Mouse (Mus musculus): ENCODE data around the gene Fam53b. TPM values are rescaled to one million over a fixed set of nuclear protein-coding genes. Genes with fewer than 3 reads are reported as not detected.

Gene Fam53b
- polyA plus RNA-seq, 1 experiment from 2014 or later, result 31.2 TPM

- H3K4me2 ChIP-seq (replicated peaks; ENCODE audit: low read depth, low read length), result no peak overlapping the region
- 68% methylated on average over 6 of the region's 6 CpGs for WGBS
- H3K4me3 ChIP-seq (ENCODE audit: low read depth, low read length), result no peak overlapping the region
- no peaks in the 10 kb centered on the region for H3K9me3 ChIP-seq (ENCODE audit: low read length)
- H3K27me3 ChIP-seq (replicated peaks; ENCODE audit: insufficient read depth, low read length), result no peaks in the 10 kb centered on the region
- no peaks in the 10 kb centered on the region for H3K36me3 ChIP-seq (ENCODE audit: insufficient read depth, low read length)
- ATAC-seq, result no peak
- TF ChIP-seq CTCF (IDR thresholded peaks at IDR 0.05), result no peak
- no peak for TF ChIP-seq EP300 (IDR thresholded peaks at IDR 0.05)
- H3K4me1 ChIP-seq (ENCODE audit: insufficient read depth, low read depth, low read length), result no peaks in the 10 kb centered on the region
- H3K9ac ChIP-seq (replicated peaks; ENCODE audit: low read depth), result no peak overlapping the region
- no peak for DNase-seq (ENCODE audit: low spot score)
- no peak overlapping the region for H3K27ac ChIP-seq (ENCODE audit: low read length)
Measured at GRCm38 (mm10) chr7:132679549-132679948, 134.1 kb downstream of the Fam53b start.

GRCm38 (mm10) chr7:132679117-132679516 is 134.6 kb downstream of the Fam53b start:
- no peak for ATAC-seq
- Histone ChIP-seq H3K36me3 (ENCODE audit: insufficient read depth, low read length) (no peaks in the 10 kb centered on the region), H3K27ac (ENCODE audit: low read length) (no peak overlapping the region), H3K27me3 (replicated peaks; ENCODE audit: insufficient read depth, low read length) (no peaks in the 10 kb centered on the region), H3K4me3 (ENCODE audit: low read depth, low read length) (no peak overlapping the region), H3K9ac (replicated peaks; ENCODE audit: low read depth) (no peak overlapping the region), H3K4me1 (ENCODE audit: insufficient read depth, low read depth, low read length) (0 out of 2 replicates have a peak, but pooled peaks cover 3% of the 10 kb centered on the region), H3K9me3 (ENCODE audit: low read length) (no peaks in the 10 kb centered on the region), H3K4me2 (replicated peaks; ENCODE audit: low read depth, low read length) (no peak overlapping the region)
- 58% methylated on average over 4 of the region's 4 CpGs for WGBS
- DNase-seq (ENCODE audit: low spot score), result no peak
- no peak for TF ChIP-seq EP300 (IDR thresholded peaks at IDR 0.05)
- no peak for TF ChIP-seq CTCF (IDR thresholded peaks at IDR 0.05)

- no peaks in the 10 kb centered on the region for H3K36me3 ChIP-seq (ENCODE audit: insufficient read depth, low read length)
- ATAC-seq, result no peak
- H3K9ac ChIP-seq (replicated peaks; ENCODE audit: low read depth), result no peak overlapping the region
- no peaks in the 10 kb centered on the region for H3K9me3 ChIP-seq (ENCODE audit: low read length)
- peaks cover 13% of the 10 kb centered on the region; the same call in 1 of the 2 replicates for H3K4me1 ChIP-seq (ENCODE audit: insufficient read depth, low read depth, low read length)
- no peak for DNase-seq (ENCODE audit: low spot score)
- no peak overlapping the region for H3K4me2 ChIP-seq (replicated peaks; ENCODE audit: low read depth, low read length)
- no peak overlapping the region for H3K27ac ChIP-seq (ENCODE audit: low read length)
- WGBS, result 86% methylated on average over 2 of the region's 2 CpGs
- no peaks in the 10 kb centered on the region for H3K27me3 ChIP-seq (replicated peaks; ENCODE audit: insufficient read depth, low read length)
- TF ChIP-seq EP300 (IDR thresholded peaks at IDR 0.05) (no peak), CTCF (IDR thresholded peaks at IDR 0.05) (no peak)
- no peak overlapping the region for H3K4me3 ChIP-seq (ENCODE audit: low read depth, low read length)
Measured at GRCm38 (mm10) chr7:132675922-132676321, 137.8 kb downstream of the Fam53b start.

- Histone ChIP-seq H3K9me3 (ENCODE audit: low read length) (no peaks in the 10 kb centered on the region), H3K4me3 (ENCODE audit: low read depth, low read length) (no peak overlapping the region), H3K27ac (ENCODE audit: low read length) (peak overlapping the region; percentile 55; the same call in 1 of the 2 replicates), H3K27me3 (replicated peaks; ENCODE audit: insufficient read depth, low read length) (no peaks in the 10 kb centered on the region), H3K4me1 (ENCODE audit: insufficient read depth, low read depth, low read length) (peaks cover 13% of the 10 kb centered on the region; the same call in 1 of the 2 replicates), H3K4me2 (replicated peaks; ENCODE audit: low read depth, low read length) (no peak overlapping the region), H3K36me3 (ENCODE audit: insufficient read depth, low read length) (no peaks in the 10 kb centered on the region), H3K9ac (replicated peaks; ENCODE audit: low read depth) (no peak overlapping the region)
- peak; percentile 75 for DNase-seq (ENCODE audit: low spot score)
- TF ChIP-seq CTCF (IDR thresholded peaks at IDR 0.05) (peak; percentile 82), EP300 (IDR thresholded peaks at IDR 0.05) (no peak; the same call in 1 of the 2 replicates)
- ATAC-seq, result peak; percentile 78
- 45% methylated on average over 17 of the region's 17 CpGs for WGBS
Measured at GRCm38 (mm10) chr7:132673931-132674755, 139.5 kb downstream of the Fam53b start.

GRCm38 (mm10) chr7:132672481-132672959 is 141.2 kb downstream of the Fam53b start:
- Histone ChIP-seq H3K4me2 (replicated peaks; ENCODE audit: low read depth, low read length) (no peak overlapping the region), H3K9ac (replicated peaks; ENCODE audit: low read depth) (no peak overlapping the region), H3K9me3 (ENCODE audit: low read length) (no peaks in the 10 kb centered on the region), H3K36me3 (ENCODE audit: insufficient read depth, low read length) (no peaks in the 10 kb centered on the region), H3K4me1 (ENCODE audit: insufficient read depth, low read depth, low read length) (peaks cover 13% of the 10 kb centered on the region; the same call in 1 of the 2 replicates), H3K27me3 (replicated peaks; ENCODE audit: insufficient read depth, low read length) (no peaks in the 10 kb centered on the region), H3K4me3 (ENCODE audit: low read depth, low read length) (no peak overlapping the region), H3K27ac (ENCODE audit: low read length) (peak overlapping the region; percentile 55)
- WGBS, result 27% methylated on average over 7 of the region's 7 CpGs
- peak; percentile 39 for ATAC-seq
- DNase-seq (ENCODE audit: low spot score), result peak; percentile 73
- TF ChIP-seq CTCF (IDR thresholded peaks at IDR 0.05), result peak; percentile 43
- TF ChIP-seq EP300 (IDR thresholded peaks at IDR 0.05), result no peak

- no peak for TF ChIP-seq EP300 (IDR thresholded peaks at IDR 0.05)
- TF ChIP-seq CTCF (IDR thresholded peaks at IDR 0.05), result no peak
- Histone ChIP-seq H3K36me3 (ENCODE audit: insufficient read depth, low read length) (no peaks in the 10 kb centered on the region), H3K9me3 (ENCODE audit: low read length) (no peaks in the 10 kb centered on the region), H3K27ac (ENCODE audit: low read length) (peak overlapping the region; percentile 85), H3K4me3 (ENCODE audit: low read depth, low read length) (no peak overlapping the region), H3K4me1 (ENCODE audit: insufficient read depth, low read depth, low read length) (peaks cover 13% of the 10 kb centered on the region; the same call in 1 of the 2 replicates), H3K4me2 (replicated peaks; ENCODE audit: low read depth, low read length) (no peak overlapping the region), H3K9ac (replicated peaks; ENCODE audit: low read depth) (no peak overlapping the region), H3K27me3 (replicated peaks; ENCODE audit: insufficient read depth, low read length) (no peaks in the 10 kb centered on the region)
- no peak for DNase-seq (ENCODE audit: low spot score)
- 47% methylated on average over 3 of the region's 3 CpGs for WGBS
- ATAC-seq, result peak; percentile 10
Measured at GRCm38 (mm10) chr7:132670863-132671165, 142.9 kb downstream of the Fam53b start.

All from lung, postnatal 0 days (tissue).